Mouse (Mus musculus) lung, adult 18-20 months (tissue): ENCODE measurements at regions not wholly inside any gene's neighbourhood (a gene's known extent, or its start where the extent isn't known, plus 50 kb on each side); places are given as distances from the start of the nearest gene placed in this dataset.
"Not testable (repeated sequence)": the region's sequence is repeated elsewhere in the genome, so short reads cannot be mapped to it uniquely, and the experiment has no call there.

Source experiments
- DNase-seq, 2 experiments: peaks; one replicate each; pipeline ENCODE4 v3.0.0; 2022; ENCODE audit warnings: mixed read lengths in 2 of 2

DNA sequence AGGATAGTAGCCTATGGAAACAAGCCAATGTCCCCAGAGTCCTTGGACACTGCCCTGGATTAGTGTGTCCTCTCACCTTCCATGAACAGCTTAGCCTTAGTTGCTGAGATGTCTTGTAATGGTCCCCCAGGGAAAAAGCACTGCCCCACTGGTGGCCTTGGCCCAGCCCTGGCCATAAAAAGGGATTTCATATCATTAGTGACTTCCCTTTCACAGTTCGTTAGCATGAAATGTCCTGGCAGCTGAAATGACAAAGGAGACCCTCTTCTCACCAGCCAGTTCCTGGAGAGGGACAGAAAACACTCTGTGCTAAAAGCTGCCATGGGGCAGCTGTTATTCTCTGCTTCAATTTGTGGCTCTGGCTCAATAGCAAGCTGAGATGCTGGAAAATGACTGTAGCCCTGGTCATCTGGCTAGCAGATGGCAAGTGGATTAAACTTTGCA is 110.6 kb upstream of the Rmdn2 start:
- DNase-seq = no peak

DNA sequence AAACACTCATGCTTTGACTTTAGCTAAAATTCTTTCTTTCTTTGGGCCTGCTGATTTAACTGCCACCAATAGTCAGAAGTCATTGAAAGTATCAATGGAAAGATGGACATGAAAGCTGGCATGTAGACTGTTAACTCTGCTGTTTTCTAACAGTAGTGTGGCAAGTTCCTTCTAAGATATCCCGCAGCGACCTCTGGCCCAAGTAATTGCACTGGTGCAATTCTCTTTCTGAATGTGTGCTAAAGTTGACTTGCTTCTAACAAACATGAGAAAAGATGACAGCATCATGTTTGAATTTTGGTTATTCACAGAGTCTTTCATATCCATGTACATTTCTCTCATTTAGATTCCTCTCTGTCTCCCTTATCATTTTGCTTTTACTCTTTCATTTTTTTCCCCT is 109.7 kb upstream of the Rmdn2 start:
- DNase-seq = peak in 1 of 2 experiments; percentile 18

DNA sequence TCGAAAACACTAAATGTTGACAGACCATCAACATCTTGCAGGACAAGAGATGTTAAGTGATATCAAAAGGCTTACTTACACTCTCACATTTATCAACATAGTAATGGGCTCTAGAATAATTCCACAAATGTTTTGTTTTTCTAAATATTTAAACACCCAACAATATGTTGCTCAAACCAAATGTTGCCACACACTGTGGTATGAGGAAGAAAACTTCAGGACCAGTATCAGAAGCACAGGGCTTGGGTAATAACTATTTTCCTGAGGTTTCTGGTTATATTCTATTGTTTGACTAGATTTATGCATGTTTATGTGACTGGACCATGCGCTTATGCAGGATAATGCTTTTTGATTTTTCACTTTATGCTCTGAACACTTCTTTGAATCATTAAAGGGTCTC is 108.6 kb upstream of the Rmdn2 start:
- no peak for DNase-seq

DNA sequence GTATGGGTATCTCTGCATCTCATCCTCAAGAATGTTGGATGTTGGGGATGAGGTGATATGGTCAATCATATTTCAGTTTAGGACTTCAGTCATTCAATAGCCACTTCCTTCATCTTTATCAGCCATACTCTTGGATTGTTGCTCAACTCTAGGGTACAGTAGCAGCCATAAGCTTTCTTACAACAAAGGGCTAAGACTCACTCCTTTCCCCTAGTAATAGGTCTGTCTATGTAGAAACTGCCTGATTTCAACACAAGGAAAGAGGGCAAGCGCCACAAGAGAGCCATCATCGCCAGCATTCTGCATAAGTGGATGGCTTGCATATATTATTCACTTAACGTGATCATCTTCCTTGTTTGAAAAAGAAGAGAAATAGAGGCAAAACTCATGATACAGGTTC is 107.5 kb upstream of the Rmdn2 start:
- no peak for DNase-seq

DNA sequence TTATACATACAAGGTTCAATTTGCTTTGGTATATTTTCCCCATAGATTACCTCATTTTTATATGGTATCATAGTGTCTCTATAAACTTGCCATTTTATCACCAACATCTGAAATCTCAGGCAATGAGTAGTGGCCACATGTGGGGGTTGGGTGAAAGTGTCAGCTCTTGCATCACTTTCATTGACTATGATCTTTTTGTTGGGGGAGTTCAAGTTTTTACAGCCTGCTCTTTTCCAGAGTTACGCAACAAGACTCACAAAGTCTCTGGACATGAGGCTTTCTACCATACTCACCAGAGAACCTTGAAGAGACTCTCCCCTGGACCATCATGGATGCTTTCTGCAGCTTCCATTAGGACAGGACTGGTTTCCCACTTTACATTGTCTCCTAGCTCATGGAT is 106.1 kb upstream of the Rmdn2 start:
- peak; percentile 19 to 39 for DNase-seq

DNA sequence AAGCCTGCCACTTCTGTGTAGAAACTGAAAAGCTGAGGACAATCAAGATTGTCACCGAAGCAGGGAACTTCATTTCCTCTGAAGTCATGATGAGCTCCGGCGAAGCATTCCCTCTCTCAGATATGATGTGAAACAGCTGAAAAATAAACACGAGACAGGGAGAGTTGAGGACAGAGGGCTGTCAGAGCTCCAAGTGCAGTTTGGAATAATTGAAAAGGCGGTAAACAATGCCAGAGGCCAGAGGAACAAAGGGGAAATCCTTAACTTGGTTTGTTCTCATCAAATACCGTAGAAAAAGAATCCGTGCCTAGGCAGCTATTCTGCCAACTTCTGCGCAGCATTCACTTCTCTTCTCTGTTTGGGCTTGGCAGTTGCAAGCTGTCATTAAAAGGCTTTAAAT is 102.4 kb upstream of the Rmdn2 start:
- DNase-seq = peak in 1 of 2 experiments; percentile 24

DNA sequence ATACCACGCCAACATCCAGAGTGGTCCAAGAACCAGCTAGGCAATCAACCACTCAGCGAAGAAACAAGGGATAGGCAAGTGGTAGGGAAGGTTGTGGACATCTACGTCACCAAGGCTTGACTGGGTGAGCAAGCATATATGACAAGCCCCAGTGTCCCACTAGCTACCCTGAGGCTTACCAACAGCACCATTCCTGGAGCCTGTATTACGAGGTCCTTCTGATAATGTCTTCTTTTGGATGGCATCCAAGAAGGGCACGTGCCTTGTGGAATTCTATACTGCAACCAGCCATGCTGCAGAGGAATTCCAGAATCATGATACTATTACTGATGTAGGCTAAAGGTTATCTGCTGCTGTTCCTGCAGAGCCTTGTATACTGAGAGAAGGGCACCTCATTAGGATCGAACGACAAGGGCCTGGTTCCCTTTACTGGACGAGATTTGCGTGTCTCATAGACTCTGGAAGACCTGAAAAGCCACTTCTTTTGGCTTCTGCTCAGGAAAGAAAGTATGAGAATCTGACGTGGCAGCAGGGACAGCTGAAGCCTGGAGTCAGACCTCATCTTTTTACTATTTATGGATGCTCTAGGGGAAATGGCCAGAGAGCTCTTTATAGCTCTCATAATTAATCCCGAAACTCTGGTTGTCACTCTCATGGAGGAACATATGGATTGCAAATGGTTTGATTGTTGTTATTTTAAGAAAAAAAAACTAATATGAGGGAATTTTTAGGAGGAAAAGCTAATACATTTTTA is 101.5 kb upstream of the Rmdn2 start:
- no peak for DNase-seq

DNA sequence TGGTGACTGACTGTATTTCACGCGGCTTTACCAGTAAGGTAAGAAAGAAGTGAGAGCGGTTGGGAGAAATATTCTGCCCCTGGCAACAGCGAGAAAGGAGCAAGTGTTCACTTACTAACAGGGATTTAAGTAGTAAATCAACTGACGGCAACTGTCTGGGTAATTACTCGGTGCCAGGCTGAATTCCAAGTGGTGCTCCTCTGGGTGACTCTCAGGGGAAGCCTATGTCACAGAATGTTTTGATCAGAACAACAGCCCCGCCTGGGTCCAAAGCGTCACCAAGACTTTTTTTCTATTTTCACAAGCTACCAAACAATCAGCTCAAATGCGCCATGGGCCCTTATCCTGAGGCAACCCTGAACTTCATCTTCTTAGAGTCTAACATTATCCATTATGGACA is 100.4 kb upstream of the Rmdn2 start:
- DNase-seq = no peak

DNA sequence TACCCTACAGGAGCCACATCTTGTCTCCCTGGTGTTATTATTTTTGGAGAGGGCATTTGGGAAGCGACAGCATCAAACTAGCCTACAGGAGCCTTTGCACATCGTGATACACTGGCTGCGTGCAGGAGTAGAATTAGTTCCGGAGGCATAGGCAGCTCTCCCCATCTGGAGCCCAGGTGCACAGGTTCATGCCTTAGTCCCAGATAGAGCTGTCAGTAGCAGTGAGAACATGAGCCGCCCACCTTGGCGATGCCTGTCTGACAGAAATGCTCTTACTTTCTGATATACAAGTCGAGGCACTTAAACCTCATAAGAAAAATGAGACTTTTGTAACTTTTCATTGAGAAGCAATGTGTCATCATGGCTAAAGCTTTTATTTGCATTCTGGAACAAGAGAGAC is 97.6 kb upstream of the Rmdn2 start:
- DNase-seq = no peak

DNA sequence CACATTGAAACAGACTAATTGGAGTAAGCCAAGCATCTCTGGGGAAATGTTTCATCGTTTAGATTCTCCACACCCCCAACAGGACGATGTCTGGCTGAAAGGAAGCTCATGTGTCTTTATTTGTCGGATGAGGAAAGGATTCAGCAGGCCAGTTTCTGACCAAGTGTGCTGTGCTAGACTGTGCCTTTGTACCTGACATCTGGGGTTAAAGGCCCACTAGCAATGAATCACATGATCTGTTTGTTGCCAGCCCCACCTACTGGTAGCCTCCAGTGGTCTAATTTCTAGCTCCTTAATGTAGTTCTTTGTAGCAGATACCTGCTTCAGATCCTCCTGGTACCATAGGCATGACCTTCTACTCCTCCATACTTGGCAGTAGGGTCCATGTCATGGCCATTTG is 93.5 kb upstream of the Rmdn2 start:
- DNase-seq = peak; percentile 38 to 59

DNA sequence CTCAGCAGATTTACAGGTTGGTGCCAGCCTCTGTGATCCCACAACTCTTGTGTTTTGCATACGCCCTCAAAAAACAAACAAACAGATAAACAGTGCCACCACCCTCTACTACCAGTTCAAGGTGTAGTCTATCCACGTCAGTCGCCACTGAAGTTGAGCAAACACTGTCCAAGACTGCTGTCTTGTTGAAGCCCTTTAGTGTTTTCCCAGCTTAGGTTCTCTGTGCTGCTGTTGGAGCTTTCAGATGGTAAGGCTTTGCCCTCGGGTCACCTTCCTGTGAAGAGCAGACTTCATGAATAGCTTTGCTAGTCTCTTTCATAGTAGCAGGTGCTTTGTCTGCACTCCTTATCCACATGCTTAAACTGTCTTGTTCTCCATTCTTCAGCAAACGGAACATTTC is 93.0 kb upstream of the Rmdn2 start:
- no peak for DNase-seq

DNA sequence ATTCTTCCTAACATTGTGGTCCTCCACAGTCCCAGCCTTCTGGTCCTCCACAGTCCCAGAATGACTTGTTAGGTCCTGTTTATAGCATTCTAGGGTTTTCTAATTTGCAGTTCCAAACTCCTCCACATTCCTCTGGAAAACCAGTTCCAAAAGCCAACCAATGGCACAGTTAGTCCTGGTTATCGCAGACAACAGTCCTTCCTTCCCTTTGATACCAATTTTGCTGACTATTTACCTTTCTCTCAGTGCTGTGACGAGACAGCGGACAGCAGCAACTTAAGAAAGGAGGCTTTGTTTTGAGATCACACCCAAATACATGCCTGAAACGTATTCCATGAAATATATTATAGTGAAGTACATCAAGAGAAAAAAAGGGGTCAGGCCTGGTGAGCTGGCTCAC is 92.3 kb upstream of the Rmdn2 start:
- DNase-seq = no peak

DNA sequence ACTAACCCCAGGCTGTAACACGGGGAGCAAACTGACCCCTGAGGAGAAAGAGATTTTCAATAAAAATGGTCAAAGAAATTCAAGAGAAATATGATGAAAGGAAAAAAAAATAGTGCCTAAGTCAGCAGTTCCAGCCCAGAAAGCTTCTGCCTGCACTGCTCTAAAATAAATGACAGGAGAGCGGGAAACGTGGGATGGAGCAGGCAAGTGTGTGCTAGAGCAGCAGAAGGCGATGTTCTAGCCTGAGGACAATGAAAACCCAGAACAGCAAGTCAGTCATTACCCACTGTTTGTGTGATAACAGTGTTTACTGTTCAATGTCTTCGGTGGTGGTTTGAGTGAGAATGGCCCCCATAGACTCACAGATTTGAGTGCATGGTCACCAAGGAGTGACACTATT is 91.4 kb upstream of the Rmdn2 start:
- DNase-seq = no peak

DNA sequence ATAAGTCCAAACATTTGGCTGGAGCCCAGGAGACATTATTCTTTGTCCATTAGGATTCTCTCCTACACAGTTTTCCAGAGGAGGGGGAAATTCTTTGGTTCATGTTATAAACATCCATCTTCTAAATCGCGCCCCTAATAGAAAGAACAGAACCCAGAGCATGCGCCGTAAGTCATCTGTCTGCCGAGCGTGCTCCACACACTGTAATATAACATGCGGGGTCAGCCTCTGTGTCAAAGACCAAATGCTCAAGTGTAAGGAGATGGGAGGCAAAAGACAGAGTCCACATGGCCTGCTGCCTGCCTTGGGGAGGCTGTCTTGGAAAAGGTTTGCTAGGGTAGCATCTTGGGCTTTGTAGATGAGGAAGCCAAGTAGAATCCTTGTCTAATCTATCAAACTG is 90.0 kb upstream of the Rmdn2 start:
- no peak for DNase-seq

DNA sequence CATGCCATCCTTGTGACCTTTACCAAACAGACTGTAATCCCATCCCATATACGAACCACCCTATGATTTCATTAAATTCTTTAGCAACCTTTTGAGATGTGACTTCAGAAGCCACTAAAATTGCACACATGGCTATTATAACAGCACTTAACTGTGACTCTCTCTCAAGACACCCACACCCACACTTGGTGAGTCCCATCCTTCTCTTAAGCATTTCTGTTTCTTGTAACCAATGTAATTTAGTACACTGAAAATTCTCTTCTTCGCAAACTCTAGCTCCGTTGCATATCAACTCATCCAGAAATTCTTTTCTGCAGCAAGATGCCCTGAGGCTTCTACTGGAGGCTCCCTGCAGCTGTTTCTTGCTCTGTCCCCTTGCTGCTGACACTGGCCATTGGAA is 88.4 kb upstream of the Rmdn2 start:
- DNase-seq = no peak

DNA sequence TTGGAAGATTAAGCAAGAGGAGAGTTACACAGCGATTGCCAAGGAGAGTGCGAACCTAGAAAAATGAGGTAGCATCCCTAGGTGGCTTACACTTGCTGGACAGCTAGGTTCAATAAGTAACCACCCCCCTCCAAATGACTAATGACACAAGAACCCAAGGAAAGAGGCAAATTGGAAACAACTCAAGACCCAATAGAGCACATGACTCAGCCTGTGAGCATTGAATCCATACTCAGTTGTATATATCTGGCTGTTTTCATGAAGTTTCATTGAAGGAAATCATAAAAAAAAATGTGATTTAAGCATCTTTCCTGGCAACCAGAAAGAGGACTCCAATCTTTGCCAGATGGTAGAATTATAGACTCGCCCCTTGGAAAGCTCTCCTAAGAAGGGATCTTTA is 84.3 kb upstream of the Rmdn2 start:
- no peak for DNase-seq

DNA sequence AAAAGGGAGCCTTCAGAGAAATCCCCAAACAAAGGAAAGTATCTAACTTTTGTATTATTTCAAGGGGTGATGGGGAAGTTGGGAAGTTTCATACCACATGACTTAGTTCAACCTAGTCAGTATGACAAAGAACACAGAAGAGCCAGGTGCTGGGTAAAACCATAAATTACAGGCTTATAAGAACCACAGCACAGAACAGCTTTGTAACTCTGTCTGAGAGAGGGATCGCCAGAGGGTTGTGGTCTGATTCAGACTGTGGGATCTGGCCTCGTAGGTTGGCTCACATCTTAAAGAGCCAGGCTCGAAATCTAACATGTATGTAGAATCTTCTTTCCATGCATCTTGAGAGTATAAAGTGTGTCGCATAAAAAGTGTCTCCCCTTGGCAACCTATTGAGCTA is 75.1 kb upstream of the Rmdn2 start:
- no peak for DNase-seq

DNA sequence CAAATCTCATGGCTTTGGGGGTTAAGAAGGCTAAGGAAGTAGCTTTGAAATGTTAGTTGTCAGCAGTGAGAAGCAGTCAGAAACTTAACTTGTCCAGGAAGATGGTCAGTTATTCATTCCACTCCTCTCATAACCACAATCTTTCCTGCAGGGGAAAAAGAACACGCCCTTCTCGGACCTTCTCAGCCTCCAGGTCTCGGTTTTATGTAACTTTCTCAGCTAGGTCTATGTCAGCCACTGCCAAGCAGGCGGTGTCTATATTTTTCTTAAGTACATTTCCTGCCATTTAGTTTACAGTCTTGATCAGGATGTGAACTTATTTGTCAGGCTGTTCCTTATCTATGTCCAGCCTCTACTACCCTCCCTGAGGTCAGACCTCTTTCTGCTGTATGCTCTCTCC is 72.9 kb upstream of the Rmdn2 start:
- no peak for DNase-seq

DNA sequence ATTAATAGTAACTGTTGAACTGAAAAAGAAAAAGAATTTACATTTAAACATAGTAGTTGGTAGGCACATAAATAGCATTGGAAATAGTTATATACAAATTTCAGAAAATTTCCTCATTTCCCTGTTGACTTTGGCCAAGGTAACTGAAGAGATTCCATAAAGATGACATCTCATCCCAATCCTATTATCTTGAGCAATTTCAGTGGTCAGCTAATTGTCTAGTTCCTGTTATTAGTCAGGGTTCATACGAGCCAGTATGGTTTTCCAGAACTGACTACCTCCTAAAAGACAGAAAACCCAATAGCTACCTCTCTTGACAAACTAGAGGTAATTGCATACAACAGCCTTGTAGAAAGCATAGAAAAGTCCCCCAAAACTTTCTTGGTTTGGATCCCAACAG is 71.6 kb upstream of the Rmdn2 start:
- no peak for DNase-seq

DNA sequence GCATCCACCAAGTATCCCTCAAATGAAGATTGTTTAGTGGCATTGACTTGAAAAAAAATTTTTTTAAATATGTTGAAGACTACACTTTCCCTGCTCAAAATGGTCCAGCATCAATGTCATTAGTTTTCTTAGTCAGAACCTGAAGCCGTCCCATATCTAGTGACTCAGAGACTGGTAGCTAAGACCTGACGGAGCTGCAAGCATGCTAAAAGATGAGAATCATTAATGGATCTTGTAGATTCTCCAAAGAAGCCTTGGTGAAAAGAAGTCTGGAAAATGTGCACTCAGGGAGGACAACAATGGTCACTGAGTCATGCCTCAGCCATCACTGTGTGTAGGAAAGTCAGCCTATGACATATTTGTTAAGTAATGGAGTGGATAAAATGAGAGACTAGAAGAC is 71.2 kb upstream of the Rmdn2 start:
- no peak for DNase-seq

DNA sequence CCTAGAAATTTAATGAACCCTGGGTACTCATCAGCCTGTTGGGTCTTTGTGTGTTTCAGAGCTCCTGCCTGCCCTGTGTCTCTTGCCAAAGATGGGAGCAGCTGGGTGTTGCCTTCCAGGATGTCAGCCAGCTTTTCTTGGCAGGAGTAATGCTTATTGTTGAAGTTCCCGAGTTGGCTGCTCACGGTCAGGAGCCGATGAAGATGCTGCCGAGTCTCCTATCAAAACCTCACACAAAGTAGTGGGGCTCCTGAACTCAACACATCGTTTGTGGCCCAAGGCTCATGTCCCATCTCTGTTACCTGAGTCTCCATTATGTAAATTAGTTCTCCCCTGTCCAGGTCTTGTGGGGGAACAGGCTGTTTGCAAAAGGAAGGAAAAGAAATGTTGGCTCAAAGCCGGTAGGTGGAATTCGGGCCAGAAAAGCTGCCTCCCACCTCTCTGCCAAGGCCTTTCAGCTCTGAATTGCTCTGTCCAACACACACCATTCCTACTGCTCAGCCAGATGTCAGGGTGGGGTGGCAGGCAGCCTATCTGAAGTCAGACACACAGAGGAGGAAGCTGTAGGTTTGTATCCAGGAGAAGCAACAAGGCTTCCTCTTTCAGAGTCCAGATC is 67.6 kb upstream of the Rmdn2 start:
- peak; percentile 75 to 86 for DNase-seq

DNA sequence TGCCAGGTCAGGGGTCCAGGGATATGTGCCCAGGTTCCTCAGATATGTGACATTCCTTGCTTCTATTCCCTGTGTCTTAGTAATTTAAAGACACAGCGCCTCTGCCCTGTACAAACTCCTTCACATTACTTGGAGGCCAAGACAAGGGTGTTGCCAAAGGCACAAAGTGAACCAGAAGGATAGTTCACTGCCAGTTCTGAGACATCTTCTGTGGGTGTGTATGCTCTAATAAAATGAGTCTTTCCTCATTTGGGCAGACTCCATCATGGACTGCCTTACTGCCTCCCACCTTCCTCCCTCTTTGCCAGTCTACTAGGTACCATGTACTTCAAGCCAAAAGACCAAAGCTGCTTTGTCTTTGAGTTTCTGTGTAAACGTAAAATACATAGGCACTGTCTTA is 65.8 kb upstream of the Rmdn2 start:
- no peak for DNase-seq

DNA sequence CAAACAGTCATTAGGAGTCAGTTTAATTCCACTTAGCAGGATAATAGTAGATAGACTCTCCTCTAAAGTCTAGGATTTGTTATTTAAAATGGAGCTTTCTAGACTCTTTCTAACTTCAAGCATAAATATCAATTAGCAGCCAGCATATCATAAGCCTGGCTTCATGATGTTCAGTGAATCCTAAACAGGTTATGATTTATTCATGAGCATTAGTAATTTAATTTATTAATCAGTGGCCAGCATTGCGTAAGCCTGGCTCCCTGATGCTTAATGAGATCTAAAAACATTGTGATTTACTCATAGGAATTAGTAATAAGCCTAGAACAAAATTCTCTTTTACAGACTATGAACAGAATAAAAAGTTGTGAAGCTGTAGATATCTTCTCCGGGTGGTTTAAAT is 64.6 kb upstream of the Rmdn2 start:
- DNase-seq = no peak

DNA sequence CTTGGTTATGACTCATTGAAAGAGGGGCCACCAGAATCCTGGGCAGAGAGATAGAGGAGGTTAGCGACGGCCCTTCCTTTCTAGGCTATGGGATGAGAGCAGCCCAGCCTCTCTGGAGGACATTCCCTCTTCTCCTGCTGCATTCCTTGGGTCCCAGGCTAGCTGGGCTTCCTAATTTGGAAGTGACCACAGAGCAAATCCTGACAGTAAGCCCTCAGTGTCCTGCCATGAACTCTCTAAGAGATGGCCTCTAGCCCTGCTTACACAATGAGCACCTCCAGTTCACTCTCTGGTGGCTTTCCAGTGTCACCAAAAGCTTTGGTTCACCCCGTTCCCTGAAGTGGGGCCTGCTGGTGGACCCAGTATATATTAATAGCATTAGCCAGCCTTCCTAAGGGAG is 64.1 kb upstream of the Rmdn2 start:
- DNase-seq = no peak

DNA sequence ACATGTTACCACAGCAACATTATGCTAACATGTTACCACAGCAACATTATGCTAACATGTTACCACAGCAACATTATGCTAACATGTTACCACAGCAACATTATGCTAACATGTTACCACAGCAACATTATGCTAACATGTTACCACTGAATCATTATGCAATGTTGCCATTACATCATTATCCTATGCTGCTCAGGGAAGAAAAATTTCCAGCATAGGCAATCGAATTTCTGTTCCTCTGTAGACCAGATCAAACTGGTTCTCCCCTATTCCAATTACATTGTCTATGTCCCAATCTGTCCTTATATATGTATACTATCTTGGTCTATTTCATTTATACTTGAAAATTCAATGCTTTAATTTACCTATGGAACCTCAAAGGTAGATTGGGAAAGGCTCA is 61.3 kb upstream of the Rmdn2 start:
- DNase-seq = not testable (repeated sequence)
